Mouse (Mus musculus) right cerebral cortex, postnatal 4 days (tissue): ENCODE measurements at regions not wholly inside any gene's neighbourhood (a gene's known extent, or its start where the extent isn't known, plus 50 kb on each side); places are given as distances from the start of the nearest gene placed in this dataset.

Source experiments
- DNase-seq: peaks from one replicate; pipeline ENCODE4 v3.0.0-alpha.2; 2022

GRCm38 (mm10) chr5:141054991-141055390, 54.6 kb upstream of the Card11 start:
- no peak for DNase-seq

GRCm38 (mm10) chr5:141055596-141056343, 55.4 kb upstream of the Card11 start:
- no peak for DNase-seq

GRCm38 (mm10) chr5:141058141-141058540, 57.8 kb upstream of the Card11 start:
- no peak for DNase-seq

GRCm38 (mm10) chr5:141058863-141059262, 58.5 kb upstream of the Card11 start:
- DNase-seq, result no peak

GRCm38 (mm10) chr5:141062144-141062543, 61.8 kb upstream of the Card11 start:
- no peak for DNase-seq

- no peak for DNase-seq
These were observed 67.2 kb upstream of the Card11 start for GRCm38 (mm10) chr5:141067561-141067960.

- DNase-seq, result no peak
These were observed 74.1 kb upstream of the Card11 start for GRCm38 (mm10) chr5:141074457-141074856.

GRCm38 (mm10) chr5:141076158-141076557, 75.8 kb upstream of the Card11 start:
- DNase-seq, result no peak

- DNase-seq, result no peak
These were observed 76.6 kb upstream of the Card11 start for GRCm38 (mm10) chr5:141076942-141077341.

GRCm38 (mm10) chr5:141080896-141081295, 80.5 kb upstream of the Card11 start:
- DNase-seq, result no peak

GRCm38 (mm10) chr5:141084056-141084730, 83.8 kb upstream of the Card11 start:
- DNase-seq, result peak; percentile 12

- no peak for DNase-seq
These were observed 84.4 kb upstream of the Card11 start for GRCm38 (mm10) chr5:141084746-141085145.

GRCm38 (mm10) chr5:141091676-141092075, 91.3 kb upstream of the Card11 start:
- no peak for DNase-seq

- DNase-seq, result peak; percentile 45
These were observed 93.3 kb upstream of the Card11 start for GRCm38 (mm10) chr5:141093641-141094040.

GRCm38 (mm10) chr5:141097878-141098277, 97.5 kb upstream of the Card11 start:
- DNase-seq, result no peak

GRCm38 (mm10) chr5:141111666-141112065, 111.3 kb upstream of the Card11 start:
- DNase-seq, result no peak

- no peak for DNase-seq
These were observed 115.0 kb upstream of the Card11 start for GRCm38 (mm10) chr5:141115273-141115904.

GRCm38 (mm10) chr5:141115963-141116362, 115.6 kb upstream of the Card11 start:
- peak; percentile 28 for DNase-seq

GRCm38 (mm10) chr5:141125870-141126269, 115.4 kb upstream of the Sdk1 start:
- DNase-seq, result peak; percentile 1

- DNase-seq, result no peak
These were observed 114.8 kb upstream of the Sdk1 start for GRCm38 (mm10) chr5:141126536-141126935.

GRCm38 (mm10) chr5:141131036-141131435, 110.3 kb upstream of the Sdk1 start:
- no peak for DNase-seq

GRCm38 (mm10) chr5:141131906-141132305, 109.4 kb upstream of the Sdk1 start:
- no peak for DNase-seq

- DNase-seq, result no peak
These were observed 105.1 kb upstream of the Sdk1 start for GRCm38 (mm10) chr5:141136239-141136638.

- DNase-seq, result no peak
These were observed 103.6 kb upstream of the Sdk1 start for GRCm38 (mm10) chr5:141137716-141138115.
